Mouse (Mus musculus) brain, embryonic 14.5 days (tissue): ENCODE measurements around the gene Itih3.

Source experiments
- CTCF ChIP-seq: fragments of 200-500 bp; IDR thresholded peaks from 2 replicates; pipeline ENCODE4 v1.5.1; 2012; ENCODE audit warnings: inconsistent platforms, mild to moderate bottlenecking, moderate library complexity, borderline replicate concordance; ENCODE audit not compliant: insufficient read depth, insufficient read length; ENCODE audit errors: extremely low read depth
- POLR2A ChIP-seq: fragments of 200-500 bp; IDR thresholded peaks from 2 replicates; pipeline ENCODE4 v1.6.1; 2012; ENCODE audit warnings: mild to moderate bottlenecking, inconsistent platforms, borderline replicate concordance; ENCODE audit not compliant: poor library complexity, insufficient read depth, insufficient read length, severe bottlenecking; ENCODE audit errors: extremely low read depth

- TF ChIP-seq CTCF (no peak), POLR2A (no peak)
Observed at GRCm38 (mm10) chr14:30875130-30875865, 48.3 kb downstream of the Itih3 start.
